Comparison of ENCODE assay signal across 9 mouse cellular contexts in the genomic region with DNA sequence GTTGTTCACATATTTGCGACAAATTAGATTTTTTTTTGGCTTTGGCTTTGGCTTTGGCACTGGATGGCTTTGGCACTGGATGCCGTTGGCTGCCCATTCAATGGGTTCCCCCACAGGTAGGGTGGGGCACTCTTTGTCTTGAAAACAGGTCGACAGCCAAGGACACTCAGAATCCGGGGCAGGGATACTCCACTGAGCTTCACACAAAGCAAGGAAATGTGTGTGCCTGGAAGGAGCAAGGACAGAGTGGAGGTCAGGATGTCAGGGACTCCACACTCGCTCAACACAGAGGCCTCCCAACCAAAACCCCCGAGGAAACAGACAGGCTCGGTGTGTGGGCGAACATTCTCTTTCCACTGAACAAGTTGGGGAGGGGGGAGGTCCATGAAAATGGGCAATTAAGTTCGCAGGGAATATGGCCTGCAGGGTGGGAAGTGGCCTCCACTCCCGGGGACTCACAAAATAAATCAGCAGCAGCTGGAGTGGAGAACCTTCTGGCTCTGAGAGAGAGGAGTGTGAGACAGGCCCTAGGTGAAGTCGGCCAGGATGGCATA. TPM values are rescaled to one million over a fixed set of nuclear protein-coding genes. Genes with fewer than 3 reads are reported as not detected.
A peak's percentile ranks its signal among the peaks of the same experiment; 100 is the strongest.
DNase-seq lines count a peak whose midpoint lies in the region; ATAC-seq and TF ChIP-seq lines count a peak whose summit lies in the region.
"Had no signal": no experiment of that assay in that cellular context is flagged by ENCODE, and none has a peak within 500 bp of the region (broad histone marks: within the 10 kb centered on the region; RNA-seq: fewer than 3 reads in every experiment).

No protein-coding gene starts in this region.

- H3K36me3 ChIP-seq in lung, embryonic 16.5 days (ENCODE audit: control insufficient read depth, insufficient read depth, low read length) = no peaks in the 10 kb centered on the region
- no peaks in the 10 kb centered on the region for H3K36me3 ChIP-seq in hindbrain, embryonic 13.5 days
- H3K36me3 ChIP-seq in neural tube, embryonic 14.5 days (ENCODE audit: control insufficient read depth, insufficient read depth, low read length) = no peaks in the 10 kb centered on the region
- H3K36me3 ChIP-seq: midbrain, embryonic 15.5 days had no signal

- no peak for TF ChIP-seq POLR2A in cerebellum, adult 2 months (IDR thresholded peaks at IDR 0.05; ENCODE audit: borderline replicate concordance, insufficient read depth, low read length)

- 48% methylated on average over 11 of the region's 11 CpGs for WGBS in cerebellum, adult 2 months
- WGBS in lung, embryonic 16.5 days = 44% methylated on average over 11 of the region's 11 CpGs
- 48% methylated on average over 11 of the region's 11 CpGs for WGBS in hindbrain, embryonic 13.5 days
- WGBS in neural tube, embryonic 14.5 days = 25% methylated on average over 11 of the region's 11 CpGs

- no peak overlapping the region for H3K27ac ChIP-seq in cerebellum, adult 2 months (ENCODE audit: insufficient read depth, low read length)
- H3K27ac ChIP-seq in lung, embryonic 16.5 days (ENCODE audit: low read length) = peak overlapping the region; percentile 30; the same call in 1 of the 2 replicates
- peak overlapping the region; percentile 64; the same call in 1 of the 2 replicates for H3K27ac ChIP-seq in hindbrain, embryonic 13.5 days
- H3K27ac ChIP-seq in neural tube, embryonic 14.5 days (ENCODE audit: low read depth, low read length) = no peak overlapping the region
- H3K27ac ChIP-seq: midbrain, embryonic 15.5 days had no signal

- TF ChIP-seq CTCF in cerebellum, adult 2 months (IDR thresholded peaks at IDR 0.05; ENCODE audit: borderline replicate concordance, insufficient read depth, low read depth, low read length) = no peak

- H3K27me3 ChIP-seq in cerebellum, adult 2 months (ENCODE audit: control insufficient read depth, insufficient read depth, low read length) = no peaks in the 10 kb centered on the region
- no peaks in the 10 kb centered on the region for H3K27me3 ChIP-seq in lung, embryonic 16.5 days (ENCODE audit: control insufficient read depth, insufficient read depth, low read depth, low read length)
- H3K27me3 ChIP-seq in hindbrain, embryonic 13.5 days = 0 out of 2 replicates have a peak, but pooled peaks cover 2% of the 10 kb centered on the region
- no peaks in the 10 kb centered on the region for H3K27me3 ChIP-seq in neural tube, embryonic 14.5 days (ENCODE audit: control insufficient read depth, insufficient read depth, low read length)
- H3K27me3 ChIP-seq: midbrain, embryonic 15.5 days had no signal

- no peak overlapping the region for H3K4me2 ChIP-seq in lung, embryonic 16.5 days (ENCODE audit: low read depth, low read length)
- no peak overlapping the region for H3K4me2 ChIP-seq in hindbrain, embryonic 13.5 days
- H3K4me2 ChIP-seq in neural tube, embryonic 14.5 days (ENCODE audit: low read depth, low read length) = no peak overlapping the region
- H3K4me2 ChIP-seq: midbrain, embryonic 15.5 days had no signal

- no peak for ATAC-seq in lung, embryonic 16.5 days (ENCODE audit: low read depth)
- 0 out of 2 replicates have a peak, but pooled peaks have one; percentile 17 for ATAC-seq in hindbrain, embryonic 13.5 days (ENCODE audit: low FRiP score)
- ATAC-seq in neural tube, embryonic 14.5 days (ENCODE audit: low read depth) = peak; percentile 15; the same call in 1 of the 2 replicates
- ATAC-seq in CD4-positive, CD25-positive, alpha-beta regulatory T cell, adult 4 months = no peak
- no peak for ATAC-seq in cerebellum, adult (ENCODE audit: insufficient number of reproducible peaks, low FRiP score, low TSS enrichment)

- peak; percentile 19 to 25 for DNase-seq in cerebellum, adult 2 months
- no peak for DNase-seq in cerebellum, adult 11-12 months
- no peak for DNase-seq in lung, postnatal 14 days

- H3K9me3 ChIP-seq in lung, embryonic 16.5 days (ENCODE audit: control insufficient read depth, low read length) = no peaks in the 10 kb centered on the region
- no peaks in the 10 kb centered on the region for H3K9me3 ChIP-seq in hindbrain, embryonic 13.5 days
- H3K9me3 ChIP-seq in neural tube, embryonic 14.5 days (ENCODE audit: control insufficient read depth, low read length) = no peaks in the 10 kb centered on the region
- H3K9me3 ChIP-seq: midbrain, embryonic 15.5 days had no signal

- H3K4me1 ChIP-seq in cerebellum, adult 2 months (ENCODE audit: control insufficient read depth, insufficient read depth, low read length) = peaks cover 38% of the 10 kb centered on the region
- H3K4me1 ChIP-seq in lung, embryonic 16.5 days (replicated peaks; ENCODE audit: control insufficient read depth, insufficient read depth, low read length) = peaks cover 41% of the 10 kb centered on the region
- peaks cover 32% of the 10 kb centered on the region for H3K4me1 ChIP-seq in hindbrain, embryonic 13.5 days (replicated peaks)
- peaks cover 8% of the 10 kb centered on the region for H3K4me1 ChIP-seq in neural tube, embryonic 14.5 days (ENCODE audit: control insufficient read depth, insufficient read depth, low read length)

- H3K9ac ChIP-seq in lung, embryonic 16.5 days (ENCODE audit: low read length) = no peak overlapping the region
- peak overlapping the region; percentile 55 for H3K9ac ChIP-seq in hindbrain, embryonic 13.5 days
- no peak overlapping the region for H3K9ac ChIP-seq in neural tube, embryonic 14.5 days (replicated peaks; ENCODE audit: low read depth, low read length)
- H3K9ac ChIP-seq: midbrain, embryonic 15.5 days had no signal

- no peak overlapping the region for H3K4me3 ChIP-seq in cerebellum, adult 2 months (replicated peaks; ENCODE audit: insufficient read depth, low read depth, low read length)
- no peak overlapping the region for H3K4me3 ChIP-seq in lung, embryonic 16.5 days (ENCODE audit: low read length)
- H3K4me3 ChIP-seq in hindbrain, embryonic 13.5 days = no peak overlapping the region
- no peak overlapping the region for H3K4me3 ChIP-seq in neural tube, embryonic 14.5 days (ENCODE audit: low read depth, low read length)
- H3K4me3 ChIP-seq: midbrain, embryonic 15.5 days had no signal

RNA-seq across cellular contexts. Expression of a gene that starts 52.0 kb away (rescaled TPM):
- polyA plus RNA-seq in cerebellum, adult 2 months (2012; rRNA removed) = 0.25 and 0.27 TPM in 2 replicates
- polyA plus RNA-seq in lung, embryonic 16.5 days (2015; fragmentation: Nextera tagmentation; extraction: Ambion mirVana) = 0.26 and 0.44 TPM in 2 replicates
- 0.10 and 0.16 TPM in 2 replicates for polyA plus RNA-seq in hindbrain, embryonic 13.5 days (2015; fragmentation: Nextera tagmentation; extraction: Ambion mirVana)
- polyA plus RNA-seq in neural tube, embryonic 14.5 days (2014; fragmentation: Nextera tagmentation; extraction: Ambion mirVana) = 0.12 and 0.15 TPM in 2 replicates
- 100 to 1,000 TPM; 101 to 145 TPM for polyA plus RNA-seq in CD4-positive, CD25-positive, alpha-beta regulatory T cell, adult 4 months (2017; shearing (Covaris generic))

RNA-seq across cellular contexts. Expression of a gene that starts 58.9 kb away (rescaled TPM):
- 18.7 and 19.8 TPM in 2 replicates for polyA plus RNA-seq in cerebellum, adult 2 months (2012; rRNA removed)
- 7.7 and 9.0 TPM in 2 replicates for polyA plus RNA-seq in lung, embryonic 16.5 days (2015; fragmentation: Nextera tagmentation; extraction: Ambion mirVana)
- 12.1 and 13.1 TPM in 2 replicates for polyA plus RNA-seq in hindbrain, embryonic 13.5 days (2015; fragmentation: Nextera tagmentation; extraction: Ambion mirVana)
- 17.6 and 30.3 TPM in 2 replicates for polyA plus RNA-seq in neural tube, embryonic 14.5 days (2014; fragmentation: Nextera tagmentation; extraction: Ambion mirVana)
- polyA plus RNA-seq in CD4-positive, CD25-positive, alpha-beta regulatory T cell, adult 4 months (2017; shearing (Covaris generic)) = 10 to 100 TPM in 1 of 2 experiments, 1 to 10 TPM in 1; 9.6 to 12.8 TPM

Comparison
In these comparisons a context has a peak if more than half of its experiments do, and no peak if none do; other contexts are left out.
1. DNase-seq: peak in cerebellum, adult 2 months (2 of 2); none in cerebellum, adult 11-12 months (single experiment) and lung, postnatal 14 days (single experiment).
2. H3K27ac ChIP-seq: peak in lung, embryonic 16.5 days (single experiment) and hindbrain, embryonic 13.5 days (single experiment); none in cerebellum, adult 2 months (single experiment) and neural tube, embryonic 14.5 days (single experiment).
3. ATAC-seq: peak in hindbrain, embryonic 13.5 days (single experiment) and neural tube, embryonic 14.5 days (single experiment); none in lung, embryonic 16.5 days (single experiment), CD4-positive, CD25-positive, alpha-beta regulatory T cell, adult 4 months (single experiment) and cerebellum, adult (single experiment).
4. RNA of a gene that starts 52.0 kb away (polyA plus RNA-seq): 101 to 145 TPM in CD4-positive, CD25-positive, alpha-beta regulatory T cell, adult 4 months; 0.26 to 0.44 TPM in lung, embryonic 16.5 days, 0.25 to 0.27 TPM in cerebellum, adult 2 months, 0.10 to 0.16 TPM in hindbrain, embryonic 13.5 days and 0.12 to 0.15 TPM in neural tube, embryonic 14.5 days; every median in the first group is over 10 times any median in the second.